Mouse (Mus musculus): Measurements from ENCODE around the gene Dapk3. TPM values are rescaled to one million over a fixed set of nuclear protein-coding genes. Genes with fewer than 3 reads are reported as not detected.

The Dapk3 gene
- polyA plus RNA-seq, 1 experiment from 2014 or later = 51.0 TPM

GRCm38 (mm10) chr10:81229735-81230437, 47.1 kb downstream of the Dapk3 start:
- Histone ChIP-seq H3K9me3 (ENCODE audit: control insufficient read depth, low read length) (no peaks in the 10 kb centered on the region), H3K27me3 (ENCODE audit: control insufficient read depth, insufficient read depth, low read length) (peaks cover 18% of the 10 kb centered on the region), H3K4me1 (ENCODE audit: control insufficient read depth in 2 of 2, insufficient read depth in 2 of 2, low read length in 2 of 2) (peaks cover 12 to 23% of the 10 kb centered on the region in 2 experiments), H3K36me3 (ENCODE audit: control insufficient read depth, insufficient read depth, low read length) (no peaks in the 10 kb centered on the region), H3K4me2 (ENCODE audit: low read length) (peak overlapping the region; percentile 63), H3K27ac (replicated peaks in 1 of 2; ENCODE audit: control insufficient read depth in 1 of 2, insufficient read depth in 1 of 2, low read depth in 2 of 2, low read length in 2 of 2) (no peak overlapping the region), H3K4me3 (ENCODE audit: control insufficient read depth in 1 of 2, insufficient read depth in 1 of 2, low read depth in 1 of 2, low read length in 2 of 2) (peak overlapping the region; percentile 19 to 23), H3K9ac (ENCODE audit: low read length) (peak overlapping the region; percentile 31; the same call in 1 of the 2 replicates)
- WGBS = 9% methylated on average over 20 of the region's 20 CpGs
- no peak for ATAC-seq (ENCODE audit: insufficient number of reproducible peaks, insufficient read depth, low FRiP score, low read depth)

GRCm38 (mm10) chr10:81230438-81231332, 47.9 kb downstream of the Dapk3 start, which contains the start of gene Atcay:
TSS of gene Atcay (minus strand) at chr10:81230833.
- peak within 1 kb of the TSS; percentile 31; the same call in 1 of the 2 replicates for H3K9ac ChIP-seq (ENCODE audit: low read length)
- H3K36me3 ChIP-seq (ENCODE audit: control insufficient read depth, insufficient read depth, low read length) = no peaks in the 10 kb centered on the region
- H3K27me3 ChIP-seq (ENCODE audit: control insufficient read depth, insufficient read depth, low read length) = peaks cover 18% of the 10 kb centered on the region
- 11% methylated on average over 27 of the region's 27 CpGs for WGBS
- ATAC-seq (ENCODE audit: insufficient number of reproducible peaks, insufficient read depth, low FRiP score, low read depth) = no peak
- H3K9me3 ChIP-seq (ENCODE audit: control insufficient read depth, low read length) = no peaks in the 10 kb centered on the region
- H3K4me1 ChIP-seq (ENCODE audit: control insufficient read depth in 2 of 2, insufficient read depth in 2 of 2, low read length in 2 of 2) = peaks cover 12 to 23% of the 10 kb centered on the region in 2 experiments
- H3K27ac ChIP-seq (replicated peaks in 1 of 2; ENCODE audit: control insufficient read depth in 1 of 2, insufficient read depth in 1 of 2, low read depth in 2 of 2, low read length in 2 of 2) = no peak within 1 kb of the TSS
- peak within 1 kb of the TSS; percentile 19 to 23 for H3K4me3 ChIP-seq (ENCODE audit: control insufficient read depth in 1 of 2, insufficient read depth in 1 of 2, low read depth in 1 of 2, low read length in 2 of 2)
- H3K4me2 ChIP-seq (ENCODE audit: low read length) = peak within 1 kb of the TSS; percentile 63

GRCm38 (mm10) chr10:81231436-81231835, 48.6 kb downstream of the Dapk3 start:
- Histone ChIP-seq H3K36me3 (ENCODE audit: control insufficient read depth, insufficient read depth, low read length) (no peaks in the 10 kb centered on the region), H3K9ac (ENCODE audit: low read length) (no peak overlapping the region), H3K27me3 (ENCODE audit: control insufficient read depth, insufficient read depth, low read length) (peaks cover 18% of the 10 kb centered on the region), H3K4me1 (ENCODE audit: control insufficient read depth in 2 of 2, insufficient read depth in 2 of 2, low read length in 2 of 2) (peaks cover 12 to 23% of the 10 kb centered on the region in 2 experiments), H3K4me3 (ENCODE audit: control insufficient read depth in 1 of 2, insufficient read depth in 1 of 2, low read depth in 1 of 2, low read length in 2 of 2) (no peak overlapping the region), H3K4me2 (ENCODE audit: low read length) (no peak overlapping the region), H3K27ac (replicated peaks in 1 of 2; ENCODE audit: control insufficient read depth in 1 of 2, insufficient read depth in 1 of 2, low read depth in 2 of 2, low read length in 2 of 2) (no peak overlapping the region), H3K9me3 (ENCODE audit: control insufficient read depth, low read length) (no peaks in the 10 kb centered on the region)
- 61% methylated on average over 7 of the region's 7 CpGs for WGBS
- no peak for ATAC-seq (ENCODE audit: insufficient number of reproducible peaks, insufficient read depth, low FRiP score, low read depth)

- ATAC-seq (ENCODE audit: insufficient number of reproducible peaks, insufficient read depth, low FRiP score, low read depth) = peak; percentile 76
- H3K36me3 ChIP-seq (ENCODE audit: control insufficient read depth, insufficient read depth, low read length) = no peaks in the 10 kb centered on the region
- peaks cover 18% of the 10 kb centered on the region for H3K27me3 ChIP-seq (ENCODE audit: control insufficient read depth, insufficient read depth, low read length)
- H3K27ac ChIP-seq (replicated peaks in 1 of 2; ENCODE audit: control insufficient read depth in 1 of 2, insufficient read depth in 1 of 2, low read depth in 2 of 2, low read length in 2 of 2) = peak within 1 kb of the TSS in 1 of 2 experiments; percentile 24; a peak in 1 of 4 replicates
- H3K9me3 ChIP-seq (ENCODE audit: control insufficient read depth, low read length) = no peaks in the 10 kb centered on the region
- peaks cover 12 to 23% of the 10 kb centered on the region in 2 experiments for H3K4me1 ChIP-seq (ENCODE audit: control insufficient read depth in 2 of 2, insufficient read depth in 2 of 2, low read length in 2 of 2)
- peak within 1 kb of the TSS; percentile 59 to 76 for H3K4me3 ChIP-seq (ENCODE audit: control insufficient read depth in 1 of 2, insufficient read depth in 1 of 2, low read depth in 1 of 2, low read length in 2 of 2)
- H3K4me2 ChIP-seq (ENCODE audit: low read length) = peak within 1 kb of the TSS; percentile 74
- H3K9ac ChIP-seq (ENCODE audit: low read length) = peak within 1 kb of the TSS; percentile 83
- WGBS = 7% methylated on average over 29 of the region's 29 CpGs
These were observed 49.9 kb downstream of the Dapk3 start, which contains the start of gene Zfr2 for GRCm38 (mm10) chr10:81232580-81233225. TSS of gene Zfr2 (plus strand) at chr10:81233155.

- peak; percentile 54; the same call in 1 of the 2 replicates for ATAC-seq (ENCODE audit: insufficient number of reproducible peaks, insufficient read depth, low FRiP score, low read depth)
- Histone ChIP-seq H3K4me1 (ENCODE audit: control insufficient read depth in 2 of 2, insufficient read depth in 2 of 2, low read length in 2 of 2) (peaks cover 12 to 23% of the 10 kb centered on the region in 2 experiments), H3K27ac (replicated peaks in 1 of 2; ENCODE audit: control insufficient read depth in 1 of 2, insufficient read depth in 1 of 2, low read depth in 2 of 2, low read length in 2 of 2) (peak overlapping the region in 1 of 2 experiments; percentile 24; a peak in 1 of 4 replicates), H3K4me3 (ENCODE audit: control insufficient read depth in 1 of 2, insufficient read depth in 1 of 2, low read depth in 1 of 2, low read length in 2 of 2) (peak overlapping the region; percentile 59 to 76), H3K4me2 (ENCODE audit: low read length) (peak overlapping the region; percentile 74), H3K9me3 (ENCODE audit: control insufficient read depth, low read length) (no peaks in the 10 kb centered on the region), H3K27me3 (ENCODE audit: control insufficient read depth, insufficient read depth, low read length) (peaks cover 18% of the 10 kb centered on the region), H3K9ac (ENCODE audit: low read length) (peak overlapping the region; percentile 83), H3K36me3 (ENCODE audit: control insufficient read depth, insufficient read depth, low read length) (no peaks in the 10 kb centered on the region)
- 2% methylated on average over 22 of the region's 28 CpGs for WGBS
These were observed 50.4 kb downstream of the Dapk3 start for GRCm38 (mm10) chr10:81233226-81233585.

GRCm38 (mm10) chr10:81234206-81234605, 51.4 kb downstream of the Dapk3 start:
- Histone ChIP-seq H3K27ac (replicated peaks in 1 of 2; ENCODE audit: control insufficient read depth in 1 of 2, insufficient read depth in 1 of 2, low read depth in 2 of 2, low read length in 2 of 2) (no peak overlapping the region), H3K4me3 (ENCODE audit: control insufficient read depth in 1 of 2, insufficient read depth in 1 of 2, low read depth in 1 of 2, low read length in 2 of 2) (no peak overlapping the region), H3K36me3 (ENCODE audit: control insufficient read depth, insufficient read depth, low read length) (no peaks in the 10 kb centered on the region), H3K9me3 (ENCODE audit: control insufficient read depth, low read length) (no peaks in the 10 kb centered on the region), H3K4me1 (ENCODE audit: control insufficient read depth in 2 of 2, insufficient read depth in 2 of 2, low read length in 2 of 2) (peaks cover 12 to 23% of the 10 kb centered on the region in 2 experiments), H3K27me3 (ENCODE audit: control insufficient read depth, insufficient read depth, low read length) (peaks cover 21% of the 10 kb centered on the region), H3K9ac (ENCODE audit: low read length) (no peak overlapping the region), H3K4me2 (ENCODE audit: low read length) (no peak overlapping the region)
- ATAC-seq (ENCODE audit: insufficient number of reproducible peaks, insufficient read depth, low FRiP score, low read depth) = no peak
- 73% methylated on average over 6 of the region's 6 CpGs for WGBS

Data from heart, embryonic 14.5 days (tissue).